Mouse (Mus musculus): Measurements from ENCODE around the gene Fbxl13. TPM values are rescaled to one million over a fixed set of nuclear protein-coding genes. Genes with fewer than 3 reads are reported as not detected.
"Not testable (repeated sequence)": the region's sequence is repeated elsewhere in the genome, so short reads cannot be mapped to it uniquely, and the experiment has no call there.

Gene Fbxl13
- polyA plus RNA-seq, 1 experiment from 2014 or later: 0.32 TPM

DNA sequence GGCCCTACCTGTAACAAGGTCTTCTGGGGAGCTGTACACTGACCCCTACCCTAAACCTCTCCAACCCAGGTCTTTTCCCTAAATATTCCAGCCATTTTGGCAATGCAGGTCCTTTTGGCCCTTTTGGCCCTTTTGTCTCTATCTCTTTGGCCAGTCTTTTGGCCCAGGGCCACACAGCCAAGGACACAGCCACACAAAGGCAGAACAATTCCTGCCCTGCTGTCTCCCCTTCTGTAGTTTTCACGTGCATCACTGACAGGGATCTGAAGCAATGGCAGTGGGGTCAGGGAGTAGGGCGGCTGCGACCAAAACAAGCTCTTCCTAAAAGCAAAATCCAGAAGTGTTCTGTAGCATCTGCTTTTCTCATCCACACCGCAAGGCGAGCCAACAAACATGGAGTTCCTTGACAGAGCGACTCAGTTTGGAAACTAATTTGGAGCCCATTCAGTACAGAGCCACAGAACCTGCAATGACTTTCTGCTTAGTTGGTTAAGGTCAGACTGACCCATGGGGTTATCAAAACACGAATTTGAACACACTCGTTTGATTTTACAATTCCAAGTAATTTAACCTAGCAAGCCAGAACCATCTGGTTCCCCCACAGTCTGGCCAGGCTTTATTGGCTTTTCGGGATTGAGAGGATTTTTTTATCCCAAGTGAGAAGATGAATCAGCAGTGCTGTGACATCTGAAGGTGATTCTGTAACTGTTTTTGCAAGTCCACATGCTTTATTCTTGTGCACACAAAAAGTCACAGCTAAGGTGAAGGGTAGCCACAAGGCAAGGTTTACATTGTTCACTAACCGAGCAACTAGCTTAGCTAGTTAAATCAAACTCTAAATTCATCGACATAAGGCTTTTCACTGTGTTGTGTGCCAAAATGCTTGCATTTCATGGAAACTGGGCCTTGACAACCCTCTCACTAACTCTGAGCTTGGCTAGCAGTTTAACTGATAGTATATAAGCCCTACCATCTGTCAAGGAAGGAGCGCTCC is 36.8 kb downstream of the Fbxl13 start:
- WGBS: 66% methylated on average over 12 of the region's 12 CpGs
- DNase-seq (ENCODE audit: low spot score): no peak
- H3K4me3 ChIP-seq (ENCODE audit: low read depth, low read length): no peak overlapping the region

DNA sequence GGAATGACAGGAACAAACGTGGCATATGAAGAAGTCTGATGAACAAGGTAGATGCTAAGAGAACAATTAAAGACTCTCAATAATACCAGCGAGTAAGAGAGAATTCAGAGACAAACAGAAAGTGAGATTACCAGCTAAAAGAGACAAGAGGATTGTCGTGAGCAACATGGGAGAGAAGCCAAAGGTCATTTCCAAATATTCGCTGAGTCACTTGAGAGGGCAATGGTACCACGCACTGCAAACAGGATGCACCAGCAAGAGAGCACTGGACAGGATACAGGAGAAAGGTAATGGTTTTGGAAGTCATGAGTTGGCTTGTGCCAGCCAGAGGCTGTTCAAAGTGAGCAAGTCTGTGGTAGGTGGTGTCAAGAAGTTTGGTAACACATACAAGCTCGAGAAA is 39.5 kb downstream of the Fbxl13 start:
- H3K36me3 ChIP-seq (ENCODE audit: control insufficient read depth, insufficient read depth, low read length): no peaks in the 10 kb centered on the region
- no peak overlapping the region for H3K4me3 ChIP-seq (ENCODE audit: low read depth, low read length)
- H3K27me3 ChIP-seq (ENCODE audit: control insufficient read depth, insufficient read depth, low read length): no peaks in the 10 kb centered on the region
- no peak for DNase-seq (ENCODE audit: low spot score)
- no peak overlapping the region for H3K27ac ChIP-seq (ENCODE audit: low read depth, low read length)
- no peaks in the 10 kb centered on the region for H3K9me3 ChIP-seq (ENCODE audit: control insufficient read depth, low read length)
- no peak overlapping the region for H3K4me2 ChIP-seq (replicated peaks; ENCODE audit: low read depth, low read length)
- ATAC-seq (ENCODE audit: low FRiP score): no peak
- no peak overlapping the region for H3K9ac ChIP-seq (ENCODE audit: low read depth, low read length)
- WGBS: 77% methylated on average over 6 of the region's 6 CpGs
- no peaks in the 10 kb centered on the region for H3K4me1 ChIP-seq (replicated peaks; ENCODE audit: control insufficient read depth, insufficient read depth, low read length)

More for the DNA sequence above, 36.8 kb downstream of the Fbxl13 start:
- Histone ChIP-seq H3K4me2 (replicated peaks; ENCODE audit: low read depth, low read length) (no peak overlapping the region), H3K9me3 (ENCODE audit: control insufficient read depth, low read length) (no peaks in the 10 kb centered on the region), H3K27me3 (ENCODE audit: control insufficient read depth, insufficient read depth, low read length) (no peaks in the 10 kb centered on the region), H3K36me3 (ENCODE audit: control insufficient read depth, insufficient read depth, low read length) (no peaks in the 10 kb centered on the region), H3K9ac (ENCODE audit: low read depth, low read length) (no peak overlapping the region), H3K4me1 (replicated peaks; ENCODE audit: control insufficient read depth, insufficient read depth, low read length) (no peaks in the 10 kb centered on the region), H3K27ac (ENCODE audit: low read depth, low read length) (no peak overlapping the region)
- no peak for ATAC-seq (ENCODE audit: low FRiP score)

DNA sequence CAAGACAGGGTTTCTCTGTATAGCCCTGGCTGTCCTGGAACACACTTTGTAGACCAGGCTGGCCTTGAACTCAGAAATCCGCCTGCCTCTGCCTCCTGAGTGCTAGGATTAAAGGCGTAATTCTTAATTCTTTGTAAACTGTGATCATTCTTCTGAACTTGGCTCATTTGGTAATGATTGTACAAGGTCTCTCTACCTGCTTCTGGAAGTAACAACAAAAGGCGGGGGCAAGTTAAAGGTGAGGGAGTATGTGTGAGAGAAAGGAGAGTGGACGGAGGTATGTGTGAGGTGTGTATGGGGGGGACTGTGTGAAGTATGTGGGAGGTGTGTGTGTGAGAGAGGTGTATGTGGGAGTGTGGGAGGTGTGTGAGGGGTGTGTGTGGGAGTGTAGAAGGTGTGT is 45.5 kb downstream of the Fbxl13 start:
- H3K4me1 ChIP-seq (replicated peaks; ENCODE audit: control insufficient read depth, insufficient read depth, low read length): no peaks in the 10 kb centered on the region
- no peak overlapping the region for H3K4me3 ChIP-seq (ENCODE audit: low read depth, low read length)
- ATAC-seq (ENCODE audit: low FRiP score) (no peak), DNase-seq (ENCODE audit: low spot score) (no peak)
- no peaks in the 10 kb centered on the region for H3K27me3 ChIP-seq (ENCODE audit: control insufficient read depth, insufficient read depth, low read length)
- 93% methylated on average over 4 of the region's 4 CpGs for WGBS
- no peaks in the 10 kb centered on the region for H3K36me3 ChIP-seq (ENCODE audit: control insufficient read depth, insufficient read depth, low read length)
- no peak overlapping the region for H3K27ac ChIP-seq (ENCODE audit: low read depth, low read length)
- H3K9me3 ChIP-seq (ENCODE audit: control insufficient read depth, low read length): no peaks in the 10 kb centered on the region
- H3K4me2 ChIP-seq (replicated peaks; ENCODE audit: low read depth, low read length): no peak overlapping the region
- H3K9ac ChIP-seq (ENCODE audit: low read depth, low read length): no peak overlapping the region

DNA sequence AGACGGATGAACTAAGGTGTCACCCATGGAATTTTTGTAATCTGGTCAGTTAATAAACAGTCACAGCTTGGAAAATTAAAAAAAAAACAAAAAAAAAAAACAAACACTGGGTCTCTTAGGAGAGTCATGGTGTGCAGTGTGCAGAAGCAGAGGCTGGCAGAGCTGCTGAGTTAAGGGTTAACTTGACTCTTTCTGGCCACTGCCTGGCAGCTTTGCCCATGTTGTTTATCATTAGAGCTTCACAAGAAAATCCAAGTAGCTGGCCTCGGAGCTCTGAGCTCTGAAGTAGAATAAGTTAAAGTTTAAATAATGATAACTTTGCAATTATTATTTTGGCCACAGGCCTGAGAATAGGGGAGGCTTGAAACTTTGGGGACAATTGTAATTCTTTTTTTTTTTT is 45.9 kb downstream of the Fbxl13 start:
- ATAC-seq (ENCODE audit: low FRiP score); H3K9me3 ChIP-seq (ENCODE audit: control insufficient read depth, low read length); H3K4me3 ChIP-seq (ENCODE audit: low read depth, low read length); H3K27ac ChIP-seq (ENCODE audit: low read depth, low read length); H3K36me3 ChIP-seq (ENCODE audit: control insufficient read depth, insufficient read depth, low read length); H3K4me2 ChIP-seq (replicated peaks; ENCODE audit: low read depth, low read length); H3K9ac ChIP-seq (ENCODE audit: low read depth, low read length); DNase-seq (ENCODE audit: low spot score); H3K4me1 ChIP-seq (replicated peaks; ENCODE audit: control insufficient read depth, insufficient read depth, low read length); H3K27me3 ChIP-seq (ENCODE audit: control insufficient read depth, insufficient read depth, low read length): not testable (repeated sequence)
- 82% methylated on average over 2 of the region's 2 CpGs for WGBS

GRCm38 (mm10) chr5:21593201-21593709 is 52.2 kb downstream of the Fbxl13 start:
- DNase-seq (ENCODE audit: low spot score) (no peak), ATAC-seq (ENCODE audit: low FRiP score) (no peak)
- Histone ChIP-seq H3K9me3 (ENCODE audit: control insufficient read depth, low read length) (no peaks in the 10 kb centered on the region), H3K4me3 (ENCODE audit: low read depth, low read length) (no peak overlapping the region), H3K27ac (ENCODE audit: low read depth, low read length) (no peak overlapping the region), H3K36me3 (ENCODE audit: control insufficient read depth, insufficient read depth, low read length) (no peaks in the 10 kb centered on the region), H3K27me3 (ENCODE audit: control insufficient read depth, insufficient read depth, low read length) (no peaks in the 10 kb centered on the region), H3K4me2 (replicated peaks; ENCODE audit: low read depth, low read length) (no peak overlapping the region), H3K9ac (ENCODE audit: low read depth, low read length) (no peak overlapping the region), H3K4me1 (replicated peaks; ENCODE audit: control insufficient read depth, insufficient read depth, low read length) (no peaks in the 10 kb centered on the region)
- 93% methylated on average over 9 of the region's 9 CpGs for WGBS

GRCm38 (mm10) chr5:21592106-21592505 is 53.3 kb downstream of the Fbxl13 start:
- ATAC-seq (ENCODE audit: low FRiP score): no peak
- no peak overlapping the region for H3K27ac ChIP-seq (ENCODE audit: low read depth, low read length)
- no peak overlapping the region for H3K4me3 ChIP-seq (ENCODE audit: low read depth, low read length)
- no peak for DNase-seq (ENCODE audit: low spot score)
- 93% methylated on average over 2 of the region's 2 CpGs for WGBS
- no peak overlapping the region for H3K4me2 ChIP-seq (replicated peaks; ENCODE audit: low read depth, low read length)
- no peak overlapping the region for H3K9ac ChIP-seq (ENCODE audit: low read depth, low read length)
- no peaks in the 10 kb centered on the region for H3K4me1 ChIP-seq (replicated peaks; ENCODE audit: control insufficient read depth, insufficient read depth, low read length)
- H3K27me3 ChIP-seq (ENCODE audit: control insufficient read depth, insufficient read depth, low read length): no peaks in the 10 kb centered on the region
- no peaks in the 10 kb centered on the region for H3K9me3 ChIP-seq (ENCODE audit: control insufficient read depth, low read length)
- H3K36me3 ChIP-seq (ENCODE audit: control insufficient read depth, insufficient read depth, low read length): no peaks in the 10 kb centered on the region

DNA sequence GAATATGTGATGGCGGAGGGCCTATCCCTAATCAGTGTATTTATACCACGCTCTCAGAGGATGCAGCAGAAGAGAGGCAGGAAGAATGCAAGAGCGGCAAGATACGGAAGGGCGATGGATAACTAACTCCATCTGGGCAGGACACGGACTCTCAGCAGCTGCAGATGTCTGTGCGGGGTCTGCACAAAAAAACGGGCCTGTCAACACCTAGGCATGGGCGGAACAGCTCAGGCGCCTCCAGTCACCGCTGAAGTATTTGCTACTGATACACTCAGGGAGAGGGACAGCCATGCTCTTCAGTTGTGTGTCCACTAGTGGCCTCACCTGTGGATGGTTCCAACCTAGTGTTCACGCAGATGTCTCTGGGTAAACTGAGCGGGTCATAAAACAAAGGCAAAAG is 57.2 kb downstream of the Fbxl13 start:
- Histone ChIP-seq H3K4me1 (replicated peaks; ENCODE audit: control insufficient read depth, insufficient read depth, low read length) (no peaks in the 10 kb centered on the region), H3K9me3 (ENCODE audit: control insufficient read depth, low read length) (no peaks in the 10 kb centered on the region), H3K27me3 (ENCODE audit: control insufficient read depth, insufficient read depth, low read length) (no peaks in the 10 kb centered on the region), H3K4me2 (replicated peaks; ENCODE audit: low read depth, low read length) (no peak overlapping the region), H3K9ac (ENCODE audit: low read depth, low read length) (no peak overlapping the region), H3K36me3 (ENCODE audit: control insufficient read depth, insufficient read depth, low read length) (no peaks in the 10 kb centered on the region), H3K4me3 (ENCODE audit: low read depth, low read length) (no peak overlapping the region), H3K27ac (ENCODE audit: low read depth, low read length) (no peak overlapping the region)
- DNase-seq (ENCODE audit: low spot score) (no peak), ATAC-seq (ENCODE audit: low FRiP score) (no peak)
- WGBS: 78% methylated on average over 13 of the region's 13 CpGs

DNA sequence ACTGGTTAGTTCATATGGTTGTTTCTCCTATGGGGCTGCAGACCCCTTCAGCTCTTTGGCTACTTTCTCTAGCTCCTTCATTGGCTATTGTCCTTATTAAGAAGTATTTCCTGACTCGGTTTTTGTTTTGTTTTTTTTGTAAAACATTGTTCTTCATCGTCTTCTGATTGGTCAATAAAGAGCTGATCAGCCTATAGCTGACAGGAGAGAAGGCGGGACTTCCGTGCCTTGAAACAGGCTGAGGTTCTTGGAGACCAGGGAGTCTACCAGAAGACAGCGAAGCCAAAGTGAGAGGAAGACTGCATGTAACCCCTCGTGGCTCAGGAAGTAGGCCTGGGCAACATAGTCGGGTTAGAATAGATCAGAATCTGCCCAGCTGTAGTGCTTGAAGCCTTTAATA is 57.8 kb downstream of the Fbxl13 start:
- no peak overlapping the region for H3K27ac ChIP-seq (ENCODE audit: low read depth, low read length)
- ATAC-seq (ENCODE audit: low FRiP score) (no peak), DNase-seq (ENCODE audit: low spot score) (no peak)
- 79% methylated on average over 7 of the region's 7 CpGs for WGBS
- H3K9ac ChIP-seq (ENCODE audit: low read depth, low read length): no peak overlapping the region
- no peaks in the 10 kb centered on the region for H3K36me3 ChIP-seq (ENCODE audit: control insufficient read depth, insufficient read depth, low read length)
- no peaks in the 10 kb centered on the region for H3K9me3 ChIP-seq (ENCODE audit: control insufficient read depth, low read length)
- H3K4me2 ChIP-seq (replicated peaks; ENCODE audit: low read depth, low read length): no peak overlapping the region
- no peaks in the 10 kb centered on the region for H3K4me1 ChIP-seq (replicated peaks; ENCODE audit: control insufficient read depth, insufficient read depth, low read length)
- H3K27me3 ChIP-seq (ENCODE audit: control insufficient read depth, insufficient read depth, low read length): no peaks in the 10 kb centered on the region
- H3K4me3 ChIP-seq (ENCODE audit: low read depth, low read length): no peak overlapping the region

- ATAC-seq (ENCODE audit: low FRiP score): no peak
Measured at GRCm38 (mm10) chr5:21586763-21587162, 58.7 kb downstream of the Fbxl13 start.

More at GRCm38 (mm10) chr5:21586763-21587162, 58.7 kb downstream of the Fbxl13 start:
- Histone ChIP-seq H3K4me3 (ENCODE audit: low read depth, low read length) (no peak overlapping the region), H3K9ac (ENCODE audit: low read depth, low read length) (no peak overlapping the region), H3K27ac (ENCODE audit: low read depth, low read length) (no peak overlapping the region), H3K4me2 (replicated peaks; ENCODE audit: low read depth, low read length) (no peak overlapping the region), H3K9me3 (ENCODE audit: control insufficient read depth, low read length) (no peaks in the 10 kb centered on the region), H3K4me1 (replicated peaks; ENCODE audit: control insufficient read depth, insufficient read depth, low read length) (no peaks in the 10 kb centered on the region), H3K36me3 (ENCODE audit: control insufficient read depth, insufficient read depth, low read length) (no peaks in the 10 kb centered on the region), H3K27me3 (ENCODE audit: control insufficient read depth, insufficient read depth, low read length) (no peaks in the 10 kb centered on the region)
- DNase-seq (ENCODE audit: low spot score): peak; percentile 61
- WGBS: 54% methylated on average over 6 of the region's 6 CpGs
